Mouse (Mus musculus): ENCODE results near the gene Bsx.

The Bsx gene

GRCm38 (mm10) chr9:40892456-40892855 lies 18.5 kb downstream of the Bsx start:
- no peak for DNase-seq (ENCODE audit: low spot score)

- DNase-seq (ENCODE audit: low spot score), result no peak
These were observed 33.5 kb downstream of the Bsx start for GRCm38 (mm10) chr9:40907413-40907812.

- DNase-seq (ENCODE audit: low spot score), result no peak
These were observed 34.5 kb downstream of the Bsx start for GRCm38 (mm10) chr9:40908411-40908810.

GRCm38 (mm10) chr9:40908915-40909314 lies 35.0 kb downstream of the Bsx start:
- DNase-seq (ENCODE audit: low spot score), result no peak

- no peak for DNase-seq (ENCODE audit: low spot score)
These were observed 44.1 kb downstream of the Bsx start for GRCm38 (mm10) chr9:40917871-40918613.

GRCm38 (mm10) chr9:40927351-40927980 lies 53.5 kb downstream of the Bsx start:
- DNase-seq (ENCODE audit: low spot score), result no peak
